Mouse (Mus musculus) neural tube, embryonic 12.5 days (tissue): ENCODE measurements around the gene Il1rl2. TPM values are rescaled to one million over a fixed set of nuclear protein-coding genes. Genes with fewer than 3 reads are reported as not detected.

ENCODE experiments used
- ATAC-seq: fragments of 200-750 bp; cut with Nextera tagmentation; 2 replicates; pipeline ENCODE4 v1.8.0; 2017; ENCODE audit warnings: low read depth, mild to moderate bottlenecking, moderate TSS enrichment, moderate library complexity; ENCODE audit not compliant: low FRiP score
- H3K27ac ChIP-seq: fragments of 300-500 bp; sonication (generic); 2 replicates; pipeline ENCODE4 v1.5.1; 2016
- H3K27me3 ChIP-seq: fragments of 300-500 bp; sonication (generic); replicated peaks from 2 replicates; pipeline ENCODE4 v1.6.1; 2016; ENCODE audit warnings: mild to moderate bottlenecking
- H3K36me3 ChIP-seq: fragments of 300-500 bp; sonication (generic); 2 replicates; pipeline ENCODE4 v1.6.1; 2016; ENCODE audit warnings: mild to moderate bottlenecking
- H3K4me1 ChIP-seq: fragments of 300-500 bp; sonication (generic); 2 replicates; pipeline ENCODE4 v1.6.1; 2016
- H3K4me2 ChIP-seq: fragments of 300-500 bp; sonication (generic); replicated peaks from 2 replicates; pipeline ENCODE4 v1.6.1; 2016; ENCODE audit warnings: mild to moderate bottlenecking
- H3K4me3 ChIP-seq: fragments of 300-500 bp; sonication (generic); 2 replicates; pipeline ENCODE4 v1.5.1; 2016
- H3K9ac ChIP-seq: fragments of 300-500 bp; sonication (generic); 2 replicates; pipeline ENCODE4 v1.6.1; 2016; ENCODE audit warnings: mild to moderate bottlenecking
- H3K9me3 ChIP-seq: fragments of 300-500 bp; sonication (generic); 2 replicates; pipeline ENCODE4 v1.6.1; 2016; ENCODE audit warnings: mild to moderate bottlenecking
- WGBS: fragments of 180-500 bp; shearing (Covaris S2); methylation state at CpG from one replicate; pipeline ENCODE4 v1.1.7; 2016; 5-methylcytosine and 5-hydroxymethylcytosine counted together
- polyA plus RNA-seq: library from polyadenylated mRNA; unstranded; fragments of >200 nt; fragmentation: Nextera tagmentation; extraction: Ambion mirVana; gene quantifications from 2 replicates; pipeline ENCODE4 v1.2.1, GENCODE M21; 2016

Gene Il1rl2
- polyA plus RNA-seq, 1 experiment from 2014 or later: 2.0 TPM

DNA sequence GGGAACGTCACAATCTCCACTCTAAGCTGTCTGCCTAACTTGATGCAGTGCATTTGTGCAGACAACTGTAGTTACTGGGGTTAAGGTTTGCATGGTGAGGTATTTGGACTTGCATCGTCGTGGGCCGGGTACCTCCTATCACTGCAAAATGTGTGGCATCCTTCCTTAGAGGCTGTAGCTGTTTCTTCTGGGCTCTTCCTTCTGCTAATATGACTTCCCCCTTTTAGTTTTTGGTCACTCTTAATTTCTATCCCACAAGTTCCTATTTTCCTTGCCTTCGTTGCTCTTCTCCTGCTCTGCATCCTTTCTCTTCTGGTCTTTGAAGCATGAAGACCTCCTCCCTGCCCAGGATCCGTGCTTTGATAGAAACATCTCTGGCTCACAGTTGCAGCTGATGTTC is 68.1 kb downstream of the Il1rl2 start:
- H3K4me2 ChIP-seq: no peak overlapping the region
- no peaks in the 10 kb centered on the region for H3K4me1 ChIP-seq
- no peak overlapping the region for H3K9ac ChIP-seq
- H3K27ac ChIP-seq: no peak overlapping the region
- H3K4me3 ChIP-seq: no peak overlapping the region
- no peaks in the 10 kb centered on the region for H3K36me3 ChIP-seq
- no peaks in the 10 kb centered on the region for H3K27me3 ChIP-seq
- ATAC-seq: no peak
- no peaks in the 10 kb centered on the region for H3K9me3 ChIP-seq
- WGBS: 86% methylated on average over 6 of the region's 6 CpGs

DNA sequence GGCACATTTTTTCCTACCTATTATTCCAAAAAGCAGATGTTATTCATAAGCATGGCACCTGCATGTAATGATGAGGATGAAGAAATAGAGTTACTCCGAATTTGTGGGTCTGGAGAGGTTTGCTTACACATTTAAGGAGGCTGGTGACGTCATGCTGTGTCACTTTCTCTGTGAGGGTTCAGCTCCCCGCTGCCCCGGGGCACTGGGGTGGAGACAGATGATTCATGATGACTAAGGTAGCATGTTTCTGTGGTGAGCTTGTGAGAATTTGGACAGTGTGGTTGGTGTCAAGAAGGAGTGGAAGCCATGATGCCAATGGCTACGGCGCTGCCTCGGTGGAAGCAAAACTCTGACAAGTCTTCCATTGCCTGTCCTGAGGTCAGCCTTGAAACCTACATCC is 68.8 kb downstream of the Il1rl2 start:
- H3K4me2 ChIP-seq: no peak overlapping the region
- H3K4me3 ChIP-seq: no peak overlapping the region
- H3K27me3 ChIP-seq: no peaks in the 10 kb centered on the region
- no peak for ATAC-seq
- H3K36me3 ChIP-seq: no peaks in the 10 kb centered on the region
- WGBS: 91% methylated on average over 7 of the region's 7 CpGs
- no peaks in the 10 kb centered on the region for H3K9me3 ChIP-seq
- no peak overlapping the region for H3K9ac ChIP-seq
- no peaks in the 10 kb centered on the region for H3K4me1 ChIP-seq
- H3K27ac ChIP-seq: no peak overlapping the region

DNA sequence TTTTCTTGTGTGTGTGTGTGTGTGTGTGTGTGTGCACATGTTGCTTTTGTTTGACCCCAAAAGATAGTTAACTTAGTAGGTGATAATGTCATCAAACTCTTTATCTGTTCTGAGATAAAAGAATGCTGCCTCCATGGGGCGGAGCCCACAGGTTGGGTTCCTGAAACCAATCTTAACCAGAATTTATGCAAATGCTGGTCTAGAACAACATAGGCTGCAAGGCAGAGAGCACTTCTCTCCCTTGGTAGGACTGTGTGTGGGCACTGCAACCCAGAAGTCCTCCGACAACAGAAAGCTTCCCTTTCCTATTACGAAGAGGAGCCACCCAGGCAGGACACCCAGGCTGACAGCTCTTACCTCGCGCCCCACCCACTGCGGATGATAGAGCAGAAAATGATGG is 75.2 kb downstream of the Il1rl2 start:
- 91% methylated on average over 6 of the region's 6 CpGs for WGBS
- Histone ChIP-seq H3K27me3 (no peaks in the 10 kb centered on the region), H3K4me3 (no peak overlapping the region), H3K9ac (no peak overlapping the region), H3K4me1 (no peaks in the 10 kb centered on the region), H3K36me3 (no peaks in the 10 kb centered on the region), H3K4me2 (no peak overlapping the region), H3K9me3 (no peaks in the 10 kb centered on the region), H3K27ac (no peak overlapping the region)
- no peak for ATAC-seq

DNA sequence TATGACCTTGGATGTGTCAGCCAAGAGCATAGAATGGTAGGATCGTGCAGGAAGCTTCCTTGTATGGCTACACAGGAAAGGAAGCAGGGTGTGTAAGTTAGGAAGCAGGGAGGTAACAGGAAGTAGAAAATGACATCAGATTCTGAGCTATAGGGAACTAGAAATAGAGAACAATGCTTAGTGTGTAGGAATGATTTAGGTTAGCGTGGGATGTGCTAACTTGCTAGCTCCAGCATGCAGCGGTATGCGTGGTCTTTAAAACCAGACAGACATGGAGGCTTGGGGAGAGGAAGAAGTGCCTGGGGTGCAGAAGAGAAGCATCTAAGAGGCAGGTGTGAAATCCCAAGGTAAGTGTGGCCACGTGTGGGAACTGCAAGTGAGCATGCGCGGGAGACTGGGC is 80.3 kb downstream of the Il1rl2 start:
- H3K9me3 ChIP-seq: no peaks in the 10 kb centered on the region
- H3K4me1 ChIP-seq: no peaks in the 10 kb centered on the region
- no peak for ATAC-seq
- H3K4me3 ChIP-seq: no peak overlapping the region
- H3K36me3 ChIP-seq: no peaks in the 10 kb centered on the region
- no peaks in the 10 kb centered on the region for H3K27me3 ChIP-seq
- H3K4me2 ChIP-seq: no peak overlapping the region
- no peak overlapping the region for H3K9ac ChIP-seq
- 84% methylated on average over 7 of the region's 7 CpGs for WGBS
- H3K27ac ChIP-seq: no peak overlapping the region

DNA sequence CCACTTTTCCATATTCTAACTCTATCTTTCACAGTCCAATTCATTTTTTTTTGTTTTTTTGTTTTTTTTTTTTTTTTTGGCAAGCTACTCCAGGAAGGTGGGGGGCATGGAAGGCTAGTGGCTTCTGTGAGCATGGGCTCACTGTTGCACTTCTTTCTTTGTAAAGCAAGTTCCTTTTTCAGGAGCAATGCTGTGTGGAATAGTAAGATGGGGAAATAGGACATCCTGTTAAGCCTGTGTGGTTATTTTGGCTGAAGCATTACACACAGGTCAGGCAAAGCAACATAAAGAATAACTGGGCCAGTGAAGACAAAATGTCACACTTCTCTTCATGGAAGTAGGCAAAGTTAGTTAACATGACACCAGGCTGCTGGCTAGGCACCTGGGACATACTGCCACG is 85.5 kb downstream of the Il1rl2 start:
- Histone ChIP-seq H3K9me3 (no peaks in the 10 kb centered on the region), H3K4me1 (no peaks in the 10 kb centered on the region), H3K4me3 (no peak overlapping the region), H3K27me3 (no peaks in the 10 kb centered on the region), H3K9ac (no peak overlapping the region), H3K4me2 (no peak overlapping the region), H3K36me3 (no peaks in the 10 kb centered on the region), H3K27ac (no peak overlapping the region)
- WGBS: 52% methylated on average over 1 of the region's 1 CpGs
- no peak for ATAC-seq

DNA sequence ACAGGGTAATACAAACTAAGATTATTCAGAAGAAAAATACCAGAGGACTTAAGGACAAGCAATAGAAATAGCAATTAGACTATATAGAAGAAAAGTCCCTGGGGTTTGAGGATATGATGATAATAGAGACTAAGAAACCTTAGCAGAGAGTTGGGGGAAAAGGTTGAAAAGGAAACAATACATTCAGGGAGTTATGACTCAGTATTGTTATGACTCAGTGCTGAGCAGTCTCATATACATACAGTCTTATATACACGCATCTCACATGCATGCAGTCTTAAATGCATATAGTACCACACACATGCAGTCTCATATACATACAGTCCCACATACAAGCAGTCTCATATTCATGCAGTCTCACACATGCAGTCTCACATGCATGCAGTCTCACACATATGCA is 88.6 kb downstream of the Il1rl2 start:
- H3K27ac ChIP-seq: no peak overlapping the region
- H3K4me1 ChIP-seq: no peaks in the 10 kb centered on the region
- ATAC-seq: no peak
- no peaks in the 10 kb centered on the region for H3K27me3 ChIP-seq
- no peak overlapping the region for H3K4me2 ChIP-seq
- H3K4me3 ChIP-seq: no peak overlapping the region
- no peaks in the 10 kb centered on the region for H3K9me3 ChIP-seq
- WGBS: 91% methylated on average over 1 of the region's 1 CpGs
- no peaks in the 10 kb centered on the region for H3K36me3 ChIP-seq
- H3K9ac ChIP-seq: no peak overlapping the region

DNA sequence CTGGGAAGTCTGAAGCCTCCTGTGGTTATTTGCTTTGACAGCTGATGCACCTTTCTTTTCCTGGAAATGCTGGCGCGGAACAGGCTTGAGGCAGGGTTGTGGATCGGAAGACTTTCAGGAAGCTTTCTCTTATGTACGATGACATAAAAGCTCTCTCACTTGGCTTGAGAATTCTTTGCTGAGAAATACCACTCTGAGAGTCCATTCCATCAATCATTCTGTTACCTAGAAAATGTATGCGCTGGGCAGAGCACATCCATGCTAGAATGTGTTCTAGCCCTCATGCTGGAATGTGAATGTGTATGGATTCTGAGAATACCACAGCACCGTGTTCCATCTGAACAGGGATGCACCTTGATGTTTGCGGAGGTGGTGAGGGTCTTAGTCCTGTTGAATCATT is 89.9 kb downstream of the Il1rl2 start:
- Histone ChIP-seq H3K4me1 (no peaks in the 10 kb centered on the region), H3K36me3 (no peaks in the 10 kb centered on the region), H3K4me3 (no peak overlapping the region), H3K27ac (no peak overlapping the region), H3K4me2 (no peak overlapping the region), H3K9ac (no peak overlapping the region), H3K9me3 (no peaks in the 10 kb centered on the region), H3K27me3 (no peaks in the 10 kb centered on the region)
- ATAC-seq: no peak
- WGBS: 93% methylated on average over 7 of the region's 7 CpGs

DNA sequence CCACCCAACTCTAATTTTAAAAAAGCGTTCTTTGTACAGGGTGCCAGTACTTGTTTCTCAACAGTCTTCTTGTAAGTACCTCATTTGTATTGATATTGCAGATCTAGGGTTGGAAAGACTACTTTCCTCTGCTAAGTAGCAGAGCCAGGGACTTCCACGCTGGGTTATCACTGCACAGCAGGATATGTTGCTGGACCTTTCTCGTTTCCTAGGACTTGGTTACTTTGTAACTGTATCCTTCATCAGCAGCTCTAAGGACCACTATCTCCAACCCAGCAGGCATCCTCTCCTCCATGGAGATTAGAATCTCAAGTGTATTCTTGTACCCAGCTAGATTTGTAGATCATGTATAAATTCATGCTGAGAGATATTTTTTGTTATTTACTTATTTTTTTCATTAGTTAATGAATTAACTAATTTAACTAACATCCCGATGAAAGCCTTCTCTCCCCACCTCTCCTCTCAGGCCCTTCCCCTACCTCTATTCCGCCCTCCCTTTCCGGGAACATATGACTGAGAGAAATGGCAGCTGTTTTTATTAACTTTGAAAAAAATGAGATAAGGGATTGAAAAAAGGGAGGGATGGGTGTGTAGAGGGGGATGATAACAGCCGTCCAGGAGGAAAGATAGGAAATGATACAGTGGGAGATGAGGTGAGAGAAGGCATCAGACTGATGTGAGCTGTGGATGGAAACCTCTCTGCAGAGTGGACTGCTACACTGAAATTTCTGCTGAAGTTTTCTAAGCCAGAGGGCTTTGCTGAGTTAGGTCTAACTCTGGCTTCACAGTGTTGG is 90.7 kb downstream of the Il1rl2 start:
- Histone ChIP-seq H3K9ac (no peak overlapping the region), H3K4me1 (no peaks in the 10 kb centered on the region), H3K4me3 (no peak overlapping the region), H3K27me3 (no peaks in the 10 kb centered on the region), H3K36me3 (no peaks in the 10 kb centered on the region), H3K4me2 (no peak overlapping the region), H3K27ac (no peak overlapping the region), H3K9me3 (no peaks in the 10 kb centered on the region)
- 76% methylated on average over 7 of the region's 7 CpGs for WGBS
- ATAC-seq: no peak

DNA sequence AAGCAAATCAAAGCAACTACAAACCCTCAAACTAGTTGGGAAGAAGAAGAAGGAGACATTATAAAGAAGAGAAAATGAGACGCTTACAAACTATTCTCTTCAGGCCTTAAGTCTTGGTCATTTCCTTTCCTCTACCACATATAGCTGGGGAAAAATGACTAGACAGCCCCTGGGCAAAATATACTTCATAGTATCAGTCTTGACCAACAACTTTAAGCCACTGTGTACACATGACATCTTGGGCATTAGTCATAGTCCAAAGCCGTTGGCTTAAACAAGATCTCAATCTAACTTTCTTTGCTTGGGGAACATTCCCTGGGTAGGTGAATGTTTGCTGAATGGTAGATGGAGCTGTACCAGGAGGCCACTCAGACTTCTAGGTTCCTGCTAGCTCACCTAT is 92.6 kb downstream of the Il1rl2 start:
- Histone ChIP-seq H3K4me3 (no peak overlapping the region), H3K4me1 (no peaks in the 10 kb centered on the region), H3K27me3 (no peaks in the 10 kb centered on the region), H3K9ac (no peak overlapping the region), H3K9me3 (no peaks in the 10 kb centered on the region), H3K4me2 (no peak overlapping the region), H3K27ac (no peak overlapping the region), H3K36me3 (no peaks in the 10 kb centered on the region)
- WGBS: 94% methylated on average over 2 of the region's 2 CpGs
- ATAC-seq: no peak

Other genes starting within 250 kb of the Il1rl2 start
- gene Il1r1, start 99.5 kb upstream of the Il1rl2 start, polyA plus RNA-seq: 0.66 and 1.3 TPM in 2 replicates
- gene Il1rl1, start 105.0 kb downstream of the Il1rl2 start, polyA plus RNA-seq: 0.08 TPM in 1 of 2 replicates, not detected in the other
- not detected in 2 replicates for gene Il18r1, start 140.9 kb downstream of the Il1rl2 start, polyA plus RNA-seq
- 0.14 TPM in 1 of 2 replicates, not detected in the other for gene Il18rap, start 190.8 kb downstream of the Il1rl2 start, polyA plus RNA-seq